Mouse (Mus musculus) MEL (cell line): ENCODE data around the gene Ggct. TPM values are rescaled to one million over a fixed set of nuclear protein-coding genes. Genes with fewer than 3 reads are reported as not detected.

Experiments used
- DNase-seq: peaks from one replicate; pipeline ENCODE4 v3.0.0; 2011; ENCODE audit warnings: low read depth, low spot score
- H3K27ac ChIP-seq: 2 replicates; pipeline ENCODE4 v1.5.1; 2012; ENCODE audit warnings: low read depth, mild to moderate bottlenecking, control low read depth, low read length, moderate library complexity; ENCODE audit not compliant: control insufficient read depth
- H3K27me3 ChIP-seq, 2 experiments: fragments of 150-350 bp in 1 of 2; sonication (generic) in 1 of 2; 2 replicates each; pipeline ENCODE4 v1.6.1; 2012; ENCODE audit warnings: low read length in 2 of 2, mild to moderate bottlenecking in 2 of 2, improper control_type of control experiment in 1 of 2, moderate library complexity in 1 of 2; ENCODE audit not compliant: insufficient read depth in 2 of 2, control insufficient read depth in 1 of 2
- H3K36me3 ChIP-seq, 2 experiments: 2 replicates each; pipeline ENCODE4 v1.6.1; 2012 to 2014; ENCODE audit warnings: low read length in 2 of 2, improper control_type of control experiment in 1 of 2, inconsistent platforms in 1 of 2, mild to moderate bottlenecking in 1 of 2; ENCODE audit not compliant: insufficient read depth in 2 of 2, control insufficient read depth in 1 of 2
- H3K4me1 ChIP-seq, 2 experiments: fragments of 150-350 bp in 1 of 2; sonication (generic) in 1 of 2; 2 replicates each; pipeline ENCODE4 v1.6.1; 2012; ENCODE audit warnings: low read length in 2 of 2, improper control_type of control experiment in 1 of 2, mild to moderate bottlenecking in 1 of 2; ENCODE audit not compliant: insufficient read depth in 2 of 2, control insufficient read depth in 1 of 2
- H3K4me3 ChIP-seq, 2 experiments: fragments of 150-350 bp in 1 of 2; sonication (generic) in 1 of 2; 2 replicates each; pipeline ENCODE4 v1.5.1; 2012; ENCODE audit warnings: low read depth in 2 of 2, low read length in 2 of 2, mild to moderate bottlenecking in 2 of 2, moderate library complexity in 2 of 2, control low read depth in 1 of 2, improper control_type of control experiment in 1 of 2; ENCODE audit not compliant: control insufficient read depth in 1 of 2, insufficient read depth in 1 of 2
- H3K79me2 ChIP-seq: 2 replicates; pipeline ENCODE4 v1.6.1; 2012; ENCODE audit warnings: mild to moderate bottlenecking, low read length, moderate library complexity; ENCODE audit not compliant: control insufficient read depth, poor library complexity, insufficient read depth
- H3K9ac ChIP-seq: 2 replicates; pipeline ENCODE4 v1.6.1; 2012; ENCODE audit warnings: low read depth, mild to moderate bottlenecking, control low read depth, low read length, moderate library complexity; ENCODE audit not compliant: control insufficient read depth, poor library complexity, severe bottlenecking
- H3K9me3 ChIP-seq: fragments of 150-350 bp; sonication (generic); replicated peaks from 2 replicates; pipeline ENCODE4 v1.6.1; 2012; ENCODE audit warnings: mild to moderate bottlenecking, low read length, improper control_type of control experiment, moderate library complexity; ENCODE audit not compliant: insufficient read depth
- CHD2 ChIP-seq: IDR thresholded peaks from 2 replicates; pipeline ENCODE4 v1.6.1; 2011; ENCODE audit warnings: low read length, improper control_type of control experiment
- E2F4 ChIP-seq: IDR thresholded peaks from 2 replicates; pipeline ENCODE4 v1.6.1; 2011; ENCODE audit warnings: low read depth, low read length, improper control_type of control experiment, borderline replicate concordance
- ELF1 ChIP-seq: IDR thresholded peaks from 2 replicates; pipeline ENCODE4 v1.6.1; 2014; ENCODE audit warnings: low read depth, mild to moderate bottlenecking, inconsistent platforms, low read length, improper control_type of control experiment, moderate library complexity
- EP300 ChIP-seq, 2 experiments: IDR thresholded peaks; 2 replicates each; pipeline ENCODE4 v1.6.1; 2011; ENCODE audit warnings: improper control_type of control experiment in 2 of 2, low read length in 2 of 2, low read depth in 1 of 2, mild to moderate bottlenecking in 1 of 2
- ETS1 ChIP-seq: IDR thresholded peaks from 2 replicates; pipeline ENCODE4 v1.6.1; 2012; ENCODE audit warnings: low read depth, mild to moderate bottlenecking, inconsistent platforms, low read length, improper control_type of control experiment, moderate library complexity
- GABPA ChIP-seq: IDR thresholded peaks from 2 replicates; pipeline ENCODE4 v1.6.1; 2012; ENCODE audit warnings: low read depth, mild to moderate bottlenecking, inconsistent platforms, low read length, improper control_type of control experiment, moderate library complexity
- HCFC1 ChIP-seq: IDR thresholded peaks from 2 replicates; pipeline ENCODE4 v1.6.1; 2012; ENCODE audit warnings: low read depth, mild to moderate bottlenecking, inconsistent platforms, low read length, improper control_type of control experiment, moderate library complexity
- KAT2A ChIP-seq: conservative IDR thresholded peaks from 2 replicates; pipeline ENCODE4 v1.6.1; 2012; ENCODE audit warnings: low read depth, low read length, improper control_type of control experiment, inconsistent platforms
- MAFK ChIP-seq: IDR thresholded peaks from 2 replicates; pipeline ENCODE4 v1.6.1; 2011; ENCODE audit warnings: low read depth, mild to moderate bottlenecking, low read length, improper control_type of control experiment, borderline replicate concordance
- MAZ ChIP-seq: IDR thresholded peaks from 2 replicates; pipeline ENCODE4 v1.6.1; 2012; ENCODE audit warnings: low read depth, mild to moderate bottlenecking, inconsistent platforms, low read length, improper control_type of control experiment
- MEF2A ChIP-seq: IDR thresholded peaks from 2 replicates; pipeline ENCODE4 v1.6.1; 2014; ENCODE audit warnings: low read depth, mild to moderate bottlenecking, inconsistent platforms, low read length, improper control_type of control experiment; ENCODE audit not compliant: poor library complexity, insufficient replicate concordance, severe bottlenecking; ENCODE audit errors: extremely low read depth
- POLR2AphosphoS2 ChIP-seq: IDR thresholded peaks from 2 replicates; pipeline ENCODE4 v1.6.1; 2011; ENCODE audit warnings: low read length, improper control_type of control experiment
- POLR2AphosphoS5 ChIP-seq: IDR thresholded peaks from 2 replicates; pipeline ENCODE4 v1.6.1; 2012; ENCODE audit warnings: low read depth, borderline replicate concordance, mild to moderate bottlenecking, inconsistent platforms, low read length, moderate library complexity, mixed read lengths
- SIN3A ChIP-seq: IDR thresholded peaks from 2 replicates; pipeline ENCODE4 v1.6.1; 2012; ENCODE audit warnings: low read length, improper control_type of control experiment, inconsistent platforms
- TAL1 ChIP-seq: IDR thresholded peaks from 2 replicates; pipeline ENCODE4 v1.6.1; 2012; ENCODE audit warnings: mild to moderate bottlenecking, inconsistent platforms, low read length, moderate library complexity, mixed read lengths
- TBP ChIP-seq: IDR thresholded peaks from 2 replicates; pipeline ENCODE4 v1.8.0; 2011; ENCODE audit warnings: low read depth, low read length, improper control_type of control experiment
- TCF12 ChIP-seq: IDR thresholded peaks from 2 replicates; pipeline ENCODE4 v1.6.1; 2014; ENCODE audit warnings: low read depth, mild to moderate bottlenecking, inconsistent platforms, low read length, improper control_type of control experiment, moderate library complexity
- UBTF ChIP-seq: IDR thresholded peaks from 2 replicates; pipeline ENCODE4 v1.6.1; 2012; ENCODE audit warnings: low read depth, mild to moderate bottlenecking, inconsistent platforms, low read length, improper control_type of control experiment, moderate library complexity, borderline replicate concordance; ENCODE audit not compliant: insufficient read depth
- USF1 ChIP-seq: IDR thresholded peaks from 2 replicates; pipeline ENCODE4 v1.6.1; 2014; ENCODE audit warnings: low read depth, mild to moderate bottlenecking, inconsistent platforms, low read length, improper control_type of control experiment, moderate library complexity
- ZMIZ1 ChIP-seq: IDR thresholded peaks from 2 replicates; pipeline ENCODE4 v1.6.1; 2012; ENCODE audit warnings: low read depth, mild to moderate bottlenecking, inconsistent platforms, low read length, improper control_type of control experiment, moderate library complexity
- ZNF384 ChIP-seq: IDR thresholded peaks from 2 replicates; pipeline ENCODE4 v1.6.1; 2012; ENCODE audit warnings: low read depth, mild to moderate bottlenecking, inconsistent platforms, low read length, improper control_type of control experiment
- polyA plus RNA-seq, 2 experiments: library from polyadenylated mRNA; stranded (reverse) in 1 of 2; unstranded in 1 of 2; fragments of >175 nt in 1 of 2; fragments of >200 nt in 1 of 2; gene quantifications; 2 replicates each; pipeline versions ENCODE4 v1.2.1 to v1.2.4; 2012; ENCODE audit warnings: low replicate concordance in 2 of 2, low read depth in 1 of 2; ENCODE audit not compliant: insufficient read length in 2 of 2, insufficient read depth in 1 of 2, missing spikeins in 1 of 2
- total RNA-seq: library from RNA; depleted of rRNA; stranded (reverse); fragments of 300-350 nt; gene quantifications from 2 replicates; pipeline ENCODE4 v1.2.3, GENCODE M21; 2012

Gene Ggct
- total and polyA plus RNA-seq, 3 experiments: 23.7 to 41.6 TPM; not detected in 1

DNA sequence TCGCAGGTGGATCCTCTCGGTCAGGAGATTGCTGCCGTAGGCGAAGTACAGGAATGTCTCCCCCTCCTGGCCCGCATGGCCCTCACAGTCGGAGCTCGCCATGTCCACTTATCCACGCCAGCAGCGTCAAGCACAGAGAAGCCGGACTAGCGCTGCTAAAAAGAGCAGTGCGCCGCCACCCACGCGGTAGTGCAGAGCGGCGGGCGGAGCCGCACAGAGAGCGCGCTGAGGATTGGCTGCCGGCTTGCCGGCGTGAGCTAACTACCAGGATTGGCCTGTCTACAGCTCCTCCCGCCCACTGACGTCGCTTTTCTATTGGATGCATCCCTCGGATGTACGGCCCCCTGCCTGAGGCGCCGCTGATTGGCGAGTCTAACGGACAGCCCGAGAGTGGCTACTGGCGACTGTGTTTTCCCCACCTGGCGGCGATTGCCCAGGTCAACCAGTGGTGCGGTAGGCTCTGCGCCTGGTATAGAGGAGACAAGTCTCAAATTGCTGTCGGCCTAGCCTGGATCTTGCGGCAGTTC is at the start of gene Ggct (continued):
- peak; percentile 62; the same call in 1 of the 2 replicates for TF ChIP-seq ZMIZ1
- no peak for TF ChIP-seq ZNF384
- TF ChIP-seq HCFC1: peak; percentile 36; the same call in 1 of the 2 replicates

DNA sequence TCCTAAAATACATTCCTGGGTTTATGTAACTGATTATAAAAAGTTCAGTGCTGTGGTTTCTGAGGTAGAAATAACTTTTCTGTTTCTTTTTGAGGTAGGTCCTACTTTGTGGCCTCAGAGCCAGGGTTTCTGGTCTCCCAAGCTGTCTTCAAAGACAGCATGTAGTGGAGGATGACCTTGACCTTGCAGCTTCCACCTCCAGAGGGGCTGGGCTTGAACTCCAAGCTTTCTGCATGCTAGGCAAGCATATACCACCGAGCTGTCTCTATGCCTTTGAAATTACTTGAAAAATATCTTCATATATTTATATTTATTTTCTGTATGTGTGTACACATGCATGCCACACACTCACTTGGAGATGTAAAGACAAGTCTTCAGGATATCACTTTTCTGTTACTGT is 47.3 kb upstream of the Ggct start:
- peak overlapping the region; percentile 43; the same call in 1 of the 2 replicates for H3K9ac ChIP-seq
- H3K27me3 ChIP-seq: no peaks in the 10 kb centered on the region
- no peaks in the 10 kb centered on the region for H3K9me3 ChIP-seq
- no peak for DNase-seq
- H3K36me3 ChIP-seq: peaks cover 7 to 17% of the 10 kb centered on the region in 2 experiments
- peaks cover 67% of the 10 kb centered on the region for H3K79me2 ChIP-seq
- H3K4me1 ChIP-seq: peaks cover 4 to 9% of the 10 kb centered on the region in 2 experiments; a peak in 2 of 4 replicates
- TF ChIP-seq ELF1 (no peak), ZMIZ1 (no peak), GABPA (no peak), KAT2A (no peak), UBTF (no peak), POLR2AphosphoS2 (no peak)
- TF ChIP-seq, all 39 proteins: peak for 0
- H3K4me3 ChIP-seq: peak overlapping the region; percentile 15 to 87; a peak in 2 of 4 replicates
- H3K27ac ChIP-seq: no peak overlapping the region

DNA sequence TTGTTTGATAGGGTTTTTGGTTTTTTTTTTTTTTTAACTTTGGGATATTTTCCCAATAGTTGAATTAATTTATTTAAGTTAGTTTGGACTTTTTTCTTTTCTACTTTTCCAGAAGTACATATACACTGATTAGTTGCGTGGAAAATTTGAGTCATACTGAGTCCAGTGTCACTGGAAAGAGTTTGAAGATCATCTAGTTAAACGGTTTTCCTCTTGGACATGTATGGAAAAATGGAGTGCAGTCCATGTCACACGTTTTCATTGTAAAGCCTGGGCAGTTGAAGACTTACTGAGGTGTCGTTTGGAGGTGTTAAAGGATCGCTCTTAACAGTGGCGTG is 46.7 kb upstream of the Ggct start:
- peaks cover 60% of the 10 kb centered on the region for H3K79me2 ChIP-seq
- H3K4me3 ChIP-seq: peak overlapping the region; percentile 87 to 95
- H3K27me3 ChIP-seq: no peaks in the 10 kb centered on the region
- H3K36me3 ChIP-seq: peaks cover 7 to 17% of the 10 kb centered on the region in 2 experiments
- no peak overlapping the region; the same call in 1 of the 2 replicates for H3K27ac ChIP-seq
- no peaks in the 10 kb centered on the region for H3K9me3 ChIP-seq
- DNase-seq: peak; percentile 21
- TF ChIP-seq E2F4 (no peak), ETS1 (no peak), POLR2AphosphoS5 (no peak), MAZ (no peak), GABPA (no peak), MEF2A (no peak), SIN3A (no peak), USF1 (no peak), TAL1 (no peak), TBP (no peak), EP300 (IDR thresholded peaks at IDR 0.05; ENCODE audit: low read depth in 1 of 2, low read length in 2 of 2) (no peak), HCFC1 (no peak), CHD2 (no peak), MAFK (no peak), TCF12 (no peak)
- TF ChIP-seq, all 39 proteins: peak for 0
- Histone ChIP-seq H3K9ac (peak overlapping the region; percentile 93), H3K4me1 (peaks cover 4 to 9% of the 10 kb centered on the region in 2 experiments; a peak in 2 of 4 replicates)
